Mouse (Mus musculus) heart, adult 11 months (tissue): Measurements from ENCODE around the gene Gm20388.

Experiments used
- DNase-seq: peaks from one replicate; pipeline ENCODE4 v3.0.0; 2022

The Gm20388 gene

DNA sequence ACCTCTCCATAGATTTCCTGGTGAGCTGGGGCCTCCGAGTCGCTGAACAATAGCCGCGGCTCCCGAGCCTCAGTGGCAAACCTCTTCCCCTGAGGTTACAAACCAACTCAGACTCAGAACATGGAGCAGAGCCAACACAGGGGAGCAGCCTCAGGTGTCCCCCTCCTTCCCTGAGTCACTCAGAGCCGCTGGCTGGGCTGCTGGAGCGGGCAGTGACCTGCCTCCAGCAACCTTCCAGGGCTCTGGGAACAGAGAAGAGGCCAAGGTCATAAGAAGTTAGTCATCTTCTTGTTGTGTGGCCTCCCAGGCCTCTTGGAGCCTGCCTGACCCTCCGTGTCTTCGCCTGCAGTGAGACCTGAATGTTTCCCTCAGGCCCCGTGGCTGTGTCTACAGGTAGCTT lies 1107.6 kb downstream of the Gm20388 start:
- DNase-seq, result no peak

DNA sequence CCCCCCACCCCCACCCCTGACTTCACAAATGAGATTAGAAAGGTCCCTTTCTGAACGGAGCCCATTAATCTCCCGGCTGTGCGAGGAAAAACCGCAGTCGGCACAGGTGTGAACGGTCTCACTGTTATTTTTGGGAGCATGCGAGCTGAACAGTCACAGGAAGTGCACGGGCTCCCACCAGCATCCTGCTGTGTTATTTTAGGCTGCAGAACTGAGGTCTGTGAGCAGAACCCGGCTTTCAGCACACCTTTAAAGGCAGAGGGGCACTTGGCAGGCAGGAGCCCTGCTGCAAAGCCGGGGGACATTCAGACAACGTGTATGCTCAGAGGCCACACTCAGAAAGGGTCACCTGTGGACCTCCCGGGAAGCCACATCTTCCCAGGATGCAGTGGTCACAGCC lies 1110.8 kb downstream of the Gm20388 start:
- DNase-seq, result no peak

DNA sequence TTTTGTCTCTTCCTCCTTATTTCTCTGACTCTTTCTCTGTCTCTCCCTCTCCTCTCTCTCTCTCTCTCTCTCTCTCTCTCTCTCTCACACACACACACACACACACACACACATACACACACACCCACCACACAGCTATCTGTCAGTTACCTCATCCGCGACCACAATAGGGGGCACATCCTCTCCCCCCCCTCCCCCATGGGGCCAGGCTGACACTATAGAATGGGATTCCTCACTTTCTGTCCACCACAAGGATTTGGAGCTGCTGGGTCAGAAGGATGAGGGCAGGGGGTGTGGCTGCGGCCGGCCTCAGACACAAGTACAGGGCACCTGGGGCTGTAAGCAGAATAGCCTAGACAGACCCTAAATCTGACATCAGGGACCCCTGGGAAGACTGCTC lies 1112.4 kb downstream of the Gm20388 start:
- no peak for DNase-seq

DNA sequence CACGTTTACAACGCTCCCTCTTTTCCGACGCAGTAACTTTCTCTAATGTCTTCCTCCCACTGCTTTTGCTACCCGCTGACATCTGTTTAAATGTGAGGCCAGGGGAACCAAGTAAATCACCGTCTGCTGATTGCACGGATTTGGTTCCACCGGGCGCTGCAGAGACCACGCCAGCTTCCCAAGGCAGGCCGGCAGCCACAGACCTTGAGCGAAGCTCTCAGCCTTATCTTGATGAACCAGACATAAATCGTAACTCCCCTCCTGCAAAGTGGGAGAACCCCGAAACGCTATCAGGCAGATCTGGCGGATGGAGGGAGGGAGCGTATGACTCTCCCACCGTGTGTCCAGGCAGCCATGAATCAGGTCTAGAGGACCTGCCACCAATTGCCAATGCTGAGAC lies 1113.1 kb downstream of the Gm20388 start:
- no peak for DNase-seq

DNA sequence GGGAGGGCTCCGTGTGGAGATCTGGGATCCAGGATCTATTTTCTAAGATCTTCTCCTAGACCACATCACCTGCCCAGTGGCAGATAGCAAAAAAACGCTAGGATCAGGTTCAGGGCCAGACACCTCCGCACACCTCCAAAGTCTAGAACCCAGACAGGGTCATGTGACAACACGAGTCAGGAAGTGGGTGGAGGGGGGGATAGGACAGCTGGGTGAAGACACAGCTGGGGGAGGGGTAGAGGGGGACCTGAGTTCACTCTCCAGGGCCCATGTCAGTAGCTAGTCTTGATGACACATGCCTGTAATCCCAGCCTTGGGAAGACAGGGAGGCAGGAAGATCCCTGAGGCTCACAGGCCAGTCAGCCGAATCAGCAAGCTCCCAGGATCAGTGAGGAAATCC lies 1114.8 kb downstream of the Gm20388 start:
- no peak for DNase-seq

DNA sequence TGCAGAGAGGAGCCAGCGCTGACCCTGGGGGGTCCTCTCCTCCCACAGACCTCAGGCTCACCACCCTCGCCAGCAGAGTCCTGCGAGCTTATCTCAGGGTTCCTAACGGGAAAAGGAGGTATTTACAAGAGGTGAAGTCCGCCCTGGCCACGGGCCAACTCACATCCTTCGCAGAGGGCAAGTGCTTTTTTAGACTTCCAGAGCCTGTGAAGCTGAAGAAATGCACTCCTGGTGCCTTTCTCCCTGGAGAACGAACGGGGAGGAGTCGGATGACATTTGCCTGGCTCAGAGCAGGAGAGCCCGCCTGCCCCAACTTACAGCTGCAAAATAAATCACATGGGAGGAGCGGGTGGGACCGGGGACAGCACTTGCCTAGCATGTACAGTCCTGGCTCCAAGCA lies 1117.1 kb downstream of the Gm20388 start:
- peak; percentile 98 for DNase-seq

DNA sequence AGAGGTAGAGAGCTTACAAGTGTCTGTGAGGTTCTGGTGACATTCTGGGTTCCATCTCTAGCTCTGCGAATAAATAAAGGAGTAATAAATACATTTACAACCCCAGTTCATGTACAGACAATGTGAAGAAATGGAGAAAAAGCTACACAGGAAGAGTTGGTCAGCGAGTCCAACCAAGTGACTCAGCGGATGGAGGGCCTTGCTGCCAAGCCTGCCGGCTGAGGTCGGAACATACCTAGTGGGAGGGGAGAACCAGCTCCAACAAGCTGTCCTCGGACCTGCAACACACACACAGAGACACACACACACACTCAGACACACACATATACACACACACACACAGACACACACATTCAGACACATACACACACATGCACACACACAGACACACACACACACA lies 1118.4 kb downstream of the Gm20388 start:
- DNase-seq, result no peak

DNA sequence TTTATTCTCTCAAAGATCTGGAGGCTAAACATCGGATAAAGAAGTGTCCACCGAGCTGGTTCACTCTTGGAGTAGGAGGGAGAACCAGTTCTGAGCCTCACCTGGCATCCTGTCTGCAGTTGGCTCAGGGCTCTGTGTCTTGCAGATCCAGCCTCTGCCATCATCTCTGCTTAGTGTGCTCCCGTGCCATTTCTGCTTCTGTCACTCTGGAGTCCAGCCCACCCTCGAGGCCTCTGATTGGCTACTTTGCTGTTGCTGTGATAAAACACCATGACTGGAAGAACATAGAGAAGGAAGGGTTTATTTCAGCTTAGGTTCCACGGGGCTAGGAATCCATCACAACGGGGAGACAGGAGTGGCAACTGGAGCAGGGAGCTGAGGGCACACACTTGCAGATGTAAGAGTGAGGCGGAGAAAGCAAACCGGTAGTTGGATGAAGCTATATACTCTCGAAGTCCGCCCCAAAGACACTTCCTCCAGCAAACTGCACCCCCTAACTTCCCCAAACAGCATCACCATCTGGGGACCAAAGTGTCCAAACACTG lies 1119.9 kb downstream of the Gm20388 start:
- no peak for DNase-seq

DNA sequence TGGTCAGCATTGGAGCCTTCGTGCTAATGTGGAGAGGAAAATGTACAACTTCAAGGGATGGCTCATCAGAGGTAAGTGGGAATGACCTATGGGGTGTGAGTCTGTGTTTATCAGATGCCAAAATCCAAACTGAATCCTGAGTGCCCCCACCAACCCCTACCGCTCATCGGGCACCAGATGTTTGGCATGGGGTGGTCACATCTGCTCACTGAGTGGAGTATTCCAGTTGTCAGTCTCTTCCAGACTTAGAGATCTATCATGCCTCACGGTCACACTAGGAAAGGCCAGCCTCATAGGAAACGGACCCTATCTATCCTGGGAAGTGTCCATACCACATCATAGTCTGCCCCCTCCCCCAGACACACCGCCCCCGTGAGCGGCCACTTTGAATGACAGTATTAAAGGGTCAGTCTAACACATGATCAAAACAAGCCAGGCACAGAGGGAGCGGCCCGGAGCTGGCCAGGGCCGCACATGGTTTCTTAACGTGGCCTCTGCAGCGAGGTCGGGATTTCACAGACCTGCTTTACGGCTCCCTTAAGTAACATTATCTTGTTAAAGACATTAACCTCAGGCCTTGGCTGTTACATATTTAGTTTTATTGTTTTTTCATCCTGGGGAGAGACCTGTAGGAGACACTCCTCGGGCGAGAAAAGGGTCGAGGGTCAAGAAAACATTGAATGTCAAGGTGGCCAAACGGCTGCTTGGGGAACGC lies 1122.8 kb downstream of the Gm20388 start:
- DNase-seq, result peak; percentile 89

DNA sequence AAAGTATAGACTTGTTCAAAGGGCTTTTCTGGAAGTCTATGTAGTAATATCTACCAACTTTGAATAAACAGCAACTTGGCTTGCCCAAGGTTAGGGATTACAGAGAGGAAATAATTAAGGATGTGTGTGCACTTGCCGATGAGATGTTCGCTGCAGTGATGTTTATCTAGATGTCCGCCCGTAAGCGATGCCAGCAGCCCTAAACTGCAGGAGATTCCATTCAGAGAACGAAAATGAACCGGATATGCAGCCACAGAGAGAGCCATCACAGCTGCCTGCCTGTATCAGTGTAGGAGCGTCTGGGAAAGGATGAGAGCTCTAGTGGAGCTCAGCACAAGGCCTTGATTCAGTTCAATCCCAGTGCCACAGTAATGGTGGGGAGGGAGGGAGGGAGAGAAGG lies 1125.0 kb downstream of the Gm20388 start:
- DNase-seq, result no peak

DNA sequence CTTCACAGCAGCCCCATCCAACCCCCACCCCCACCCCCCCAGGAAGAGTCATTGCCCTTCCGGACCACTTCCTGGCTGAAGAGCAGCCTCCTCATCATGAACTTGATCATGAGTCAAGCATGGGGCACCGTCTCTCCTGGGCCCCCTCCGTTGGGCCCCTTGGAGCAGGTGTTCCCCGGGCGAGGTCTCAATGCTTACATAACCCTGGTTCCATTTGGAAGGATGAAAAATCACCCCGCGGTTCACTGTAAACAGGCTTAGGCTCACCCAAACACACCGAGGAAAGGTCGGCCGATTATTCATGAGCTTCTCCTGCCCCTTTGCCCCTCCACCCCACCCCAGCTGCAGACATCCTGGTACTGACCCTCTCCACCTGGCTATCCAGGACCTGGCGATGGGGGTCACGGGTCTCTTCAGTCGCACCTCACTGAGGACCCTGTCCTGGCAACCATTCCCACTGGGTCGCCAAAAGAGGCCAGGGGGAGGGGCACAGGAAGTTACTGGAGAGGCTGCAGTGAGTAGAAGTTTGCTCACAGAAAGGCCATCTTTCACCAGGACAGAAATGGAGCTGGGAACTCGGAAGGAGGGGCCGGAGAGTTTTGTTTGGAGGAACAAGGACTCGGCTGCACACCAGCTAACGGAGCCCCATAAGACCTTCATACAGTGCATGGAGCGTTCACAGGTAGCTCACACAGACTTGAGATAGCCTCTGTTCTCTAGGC lies 1133.2 kb downstream of the Gm20388 start:
- DNase-seq, result peak; percentile 86

DNA sequence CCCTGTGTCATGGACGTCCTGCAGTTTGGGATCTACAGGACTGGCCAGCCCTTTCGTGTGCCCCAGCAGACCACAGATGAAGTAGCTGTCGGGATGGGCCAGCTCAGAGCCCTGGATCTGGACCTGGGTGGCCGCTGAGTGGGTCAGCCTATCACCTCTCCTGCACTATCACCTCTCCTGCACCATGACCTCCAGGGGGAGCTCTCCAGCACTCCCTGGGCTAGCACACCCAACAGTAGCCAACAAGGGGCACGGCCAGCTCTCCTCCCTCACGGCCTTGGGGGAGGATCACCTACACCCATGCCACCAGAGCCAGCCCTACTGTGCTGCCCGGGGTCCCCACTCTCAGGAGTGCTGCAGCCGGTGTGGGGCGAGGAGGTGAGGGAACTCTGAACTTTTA lies 1136.8 kb downstream of the Gm20388 start:
- no peak for DNase-seq

DNA sequence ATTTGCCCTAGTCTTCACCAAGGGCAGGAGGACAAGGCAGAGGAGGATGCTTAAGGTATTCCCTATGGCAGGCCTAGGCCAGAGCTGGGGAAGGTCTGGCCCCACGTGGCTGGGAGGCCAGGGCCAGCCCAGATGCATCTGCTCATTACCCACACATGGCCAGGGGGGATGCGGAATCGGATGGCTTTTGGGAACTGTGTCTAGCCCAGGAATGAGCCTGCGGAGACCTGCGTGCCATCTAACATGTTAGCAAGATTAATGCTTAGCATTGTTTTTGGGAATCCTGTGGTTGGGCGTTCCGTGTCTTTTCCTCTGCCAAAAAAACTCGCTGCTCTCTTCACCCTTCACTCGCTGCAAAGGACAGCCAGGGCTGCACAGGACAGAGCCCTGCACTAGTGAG lies 1147.4 kb downstream of the Gm20388 start:
- DNase-seq, result no peak

DNA sequence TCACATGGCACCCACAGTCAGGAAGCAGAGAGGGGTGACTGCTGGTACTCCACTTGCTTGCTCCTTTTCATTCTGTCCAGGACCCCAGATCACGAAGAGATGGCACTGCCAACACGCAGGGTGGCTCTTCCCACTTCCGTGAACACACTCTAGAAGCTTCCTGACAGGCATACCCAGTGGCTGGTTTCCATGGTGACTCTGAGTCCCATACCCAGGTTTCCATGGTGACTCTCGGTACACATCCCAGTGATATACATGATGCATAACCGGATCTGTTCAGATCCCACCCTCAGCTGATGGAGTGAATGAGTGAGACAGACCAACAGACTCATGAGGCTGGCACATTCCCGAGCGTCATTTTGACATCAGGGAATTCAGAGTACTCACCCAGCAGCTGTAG lies 1148.5 kb downstream of the Gm20388 start:
- DNase-seq, result no peak

DNA sequence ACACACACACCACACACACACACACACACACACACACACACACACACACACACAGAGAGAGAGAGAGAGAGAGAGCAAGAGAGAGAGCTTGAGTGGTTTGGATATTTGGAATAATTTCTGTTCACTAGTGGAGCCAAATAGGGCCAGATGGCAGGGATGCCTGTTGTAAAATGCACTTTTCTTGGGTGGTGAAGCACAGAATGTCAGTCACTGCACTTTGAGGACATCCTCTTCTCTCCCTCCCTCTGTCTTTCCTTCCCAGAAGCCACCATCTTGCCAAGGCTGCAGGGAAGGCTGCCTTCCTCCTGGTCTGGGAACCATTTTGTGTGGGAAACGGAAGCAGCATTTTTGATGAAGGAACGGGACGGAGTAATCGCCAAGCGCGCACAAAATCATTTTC lies 1151.9 kb downstream of the Gm20388 start:
- DNase-seq, result no peak

DNA sequence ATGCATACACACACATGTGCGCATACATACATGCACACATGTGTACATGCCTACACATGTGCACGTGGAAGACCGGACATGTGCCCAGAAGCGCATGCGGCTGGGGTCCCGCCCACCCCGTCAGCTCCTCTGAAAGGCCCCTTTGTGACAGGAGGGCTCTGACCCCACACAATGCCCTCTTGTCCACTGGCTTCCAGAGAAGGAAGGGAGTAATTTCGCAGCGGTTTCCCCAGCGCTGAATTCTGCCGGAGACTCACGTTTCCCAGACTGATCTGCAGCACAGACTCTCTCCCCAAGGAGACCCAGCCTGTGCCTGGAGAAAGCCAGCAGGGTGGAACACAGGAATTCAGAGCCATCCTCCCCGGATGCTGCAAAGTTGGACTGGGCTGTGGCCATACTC lies 1153.0 kb downstream of the Gm20388 start:
- no peak for DNase-seq

DNA sequence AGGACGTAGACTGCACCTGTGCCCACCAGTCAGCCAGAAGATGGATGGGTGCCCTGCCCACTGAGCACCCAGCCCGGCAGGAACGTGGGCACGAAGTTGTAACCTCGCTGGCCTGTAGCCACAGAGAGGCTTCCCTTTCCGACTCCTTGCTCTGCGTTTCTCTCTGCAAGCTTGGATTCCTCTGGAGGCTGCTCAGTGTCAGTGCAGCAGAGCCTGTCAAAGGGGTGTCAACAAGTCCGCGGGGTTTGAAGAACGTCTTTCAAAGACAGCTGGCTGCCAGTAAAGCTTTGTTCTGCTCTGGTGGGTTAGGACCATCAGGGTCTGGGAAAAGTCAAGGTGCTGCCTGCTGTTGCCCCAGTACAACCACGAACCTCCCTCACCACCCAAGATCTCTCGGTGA lies 1160.8 kb downstream of the Gm20388 start:
- DNase-seq, result no peak

DNA sequence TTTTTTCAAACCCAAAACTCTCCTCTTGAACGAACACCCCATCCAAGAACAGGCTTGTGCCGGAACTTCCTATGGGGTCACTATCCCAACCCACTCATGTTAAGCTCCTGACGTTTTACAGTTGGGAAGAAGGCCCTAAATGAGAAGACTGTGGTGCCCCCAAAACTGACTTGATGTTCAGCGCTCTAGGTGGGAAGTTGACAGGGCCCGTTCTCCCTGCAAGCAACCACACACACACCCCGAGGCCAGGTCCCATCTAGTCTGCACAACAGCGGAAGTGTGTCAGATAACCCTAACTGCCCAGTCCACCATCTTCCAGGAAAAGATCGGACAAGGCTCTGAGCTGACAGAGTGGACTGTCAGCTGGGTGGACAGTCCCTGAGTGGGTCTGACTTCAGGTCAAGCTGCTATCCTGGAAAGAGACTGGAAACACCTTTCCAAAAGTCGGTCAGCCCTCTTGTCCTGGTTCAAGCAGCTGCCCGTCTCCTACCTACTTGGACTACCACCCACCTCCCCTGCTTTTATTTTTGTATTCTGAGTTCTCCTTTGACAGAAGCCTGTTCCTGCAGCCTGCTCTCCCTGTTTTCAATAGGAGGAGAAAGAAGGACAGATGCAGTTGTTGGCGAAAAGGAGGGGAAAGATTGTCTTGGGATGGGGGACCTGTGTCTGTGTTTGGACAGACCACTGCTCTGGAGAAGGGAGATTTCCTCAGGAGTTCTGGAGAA lies 1161.9 kb downstream of the Gm20388 start:
- no peak for DNase-seq

DNA sequence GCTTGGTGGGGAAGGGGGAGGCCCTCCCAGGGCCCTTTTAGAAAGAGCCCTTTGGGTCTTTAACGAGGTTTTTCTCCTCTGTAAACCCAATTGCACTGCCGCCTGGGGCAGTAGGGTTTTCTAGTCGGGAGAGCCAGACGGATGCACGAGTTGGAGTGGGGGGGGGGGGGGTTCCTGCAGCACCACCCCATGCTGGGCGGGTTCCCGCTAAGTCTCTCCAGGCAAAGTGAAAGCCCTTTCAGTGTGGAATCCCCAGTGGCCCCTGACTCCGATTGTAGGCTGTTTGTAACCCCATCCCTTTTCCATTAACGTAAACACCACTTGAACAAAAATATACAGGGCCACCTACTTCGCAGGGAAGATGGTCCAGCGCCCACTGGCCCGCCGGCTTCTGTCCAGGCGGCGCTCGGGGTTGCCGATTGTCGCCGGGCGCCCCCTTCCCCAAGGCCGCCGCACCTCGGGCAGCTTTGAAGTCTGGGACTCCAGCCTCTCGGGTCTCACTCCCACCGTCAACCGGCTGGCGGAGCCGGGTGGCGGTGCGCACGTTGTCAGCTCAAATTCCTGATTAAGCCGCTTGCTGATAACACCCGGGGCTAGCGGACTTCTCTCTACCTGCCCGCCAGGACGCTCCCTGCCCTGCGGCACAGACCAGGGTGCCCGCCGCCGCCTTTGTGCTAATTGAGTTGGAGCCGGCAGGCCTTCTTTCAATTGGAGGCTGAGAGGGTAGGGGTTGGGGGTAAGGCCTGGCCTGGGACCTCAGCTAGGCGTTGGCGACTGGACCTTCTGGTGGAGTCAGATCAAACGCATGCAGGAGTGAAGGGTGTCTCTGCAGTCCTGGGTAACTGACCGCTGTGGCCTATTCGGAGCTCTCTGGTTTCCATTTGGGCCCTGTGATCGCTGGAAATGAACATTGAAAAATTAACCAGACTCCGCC lies 1162.8 kb downstream of the Gm20388 start:
- DNase-seq, result no peak

DNA sequence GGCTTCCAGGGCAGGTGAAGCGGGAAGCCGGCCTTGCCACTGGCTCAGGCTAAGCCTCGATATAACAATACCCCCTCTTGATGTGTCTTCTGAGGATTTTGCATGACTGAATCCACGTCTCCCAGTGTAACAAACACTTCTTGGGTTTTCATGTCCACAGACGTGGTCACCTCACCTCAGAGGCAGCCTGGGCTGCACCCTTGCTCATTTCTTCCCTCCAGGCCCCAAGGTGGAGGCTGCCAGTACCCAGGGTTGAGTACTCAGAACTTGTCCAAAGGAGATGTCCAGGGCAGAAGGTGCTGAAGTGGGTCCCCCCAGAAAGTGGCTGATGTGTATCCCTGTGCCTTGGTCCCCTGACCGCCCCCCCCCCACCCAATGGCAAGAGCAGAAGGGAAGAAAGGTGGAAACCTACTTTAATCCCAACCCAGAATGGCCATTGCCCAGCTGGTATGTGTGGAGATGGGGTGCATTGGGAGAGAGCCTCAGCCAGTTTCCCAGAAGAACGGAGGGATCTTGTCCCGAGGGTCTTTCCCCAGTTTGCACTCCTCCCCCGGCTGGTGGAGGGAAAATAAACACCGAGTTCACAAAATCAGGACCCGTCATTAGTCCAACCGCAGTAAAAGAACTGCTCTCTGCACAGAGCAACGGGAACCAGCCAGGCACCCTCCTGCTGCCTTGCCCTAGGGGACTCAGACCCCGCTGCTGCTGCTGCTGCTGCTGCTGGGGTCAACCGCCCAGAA lies 1163.6 kb downstream of the Gm20388 start:
- no peak for DNase-seq

DNA sequence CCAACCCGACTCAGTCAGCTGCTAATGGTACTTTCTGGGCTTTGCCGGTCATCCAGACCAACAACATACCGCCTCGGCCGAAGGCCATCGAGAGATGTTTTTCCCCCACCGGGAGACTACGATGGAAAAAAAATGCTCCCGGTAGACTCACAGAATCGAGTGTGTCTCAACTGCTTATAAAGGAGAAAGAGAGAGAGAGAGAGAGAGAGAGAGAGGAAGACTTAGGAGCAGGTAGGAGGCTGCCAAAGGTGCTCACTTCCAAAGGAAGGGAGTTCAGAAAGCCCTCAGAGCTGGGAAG lies 1164.2 kb downstream of the Gm20388 start:
- DNase-seq, result no peak

DNA sequence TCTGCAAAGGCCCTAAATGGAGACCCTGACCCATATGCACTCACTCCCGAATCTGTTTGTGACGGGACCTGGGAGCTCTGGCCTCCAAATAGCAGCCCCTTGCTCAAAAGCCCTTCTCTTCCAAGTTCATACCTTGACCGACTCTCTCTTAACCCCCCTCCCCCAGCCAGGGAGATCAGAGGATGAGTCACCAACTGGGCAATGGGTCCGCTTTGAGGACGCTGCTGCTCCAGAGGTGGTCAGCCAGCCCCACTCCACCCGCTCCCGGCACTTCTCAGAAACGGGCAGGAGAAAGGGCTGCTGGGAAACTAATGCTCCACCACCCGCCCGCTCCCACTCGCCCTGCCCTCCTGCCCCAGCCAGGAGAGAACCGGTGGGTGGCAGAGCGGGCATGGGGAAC lies 1165.3 kb downstream of the Gm20388 start:
- no peak for DNase-seq
